Mouse (Mus musculus) right cerebral cortex, postnatal 25 days (tissue): ENCODE data around the gene Ifna15.
A peak's percentile ranks its signal among the peaks of the same experiment; 100 is the strongest.
"Not testable (repeated sequence)": the region's sequence is repeated elsewhere in the genome, so short reads cannot be mapped to it uniquely, and the experiment has no call there.

Source experiments
- DNase-seq: peaks from one replicate; pipeline ENCODE4 v3.0.0; 2022

Gene Ifna15

GRCm38 (mm10) chr4:88558145-88558544 is at the start of gene Ifna15:
Ifna15 (minus strand) TSS chr4:88558245.
- DNase-seq: not testable (repeated sequence)

- DNase-seq: no peak
These were observed 45.2 kb upstream of the Ifna15 start, which contains the start of gene Ifna12 for GRCm38 (mm10) chr4:88603276-88603675. Ifna12 (minus strand) TSS chr4:88603376.

- DNase-seq: no peak
These were observed 34.2 kb upstream of the Ifna15 start, which contains the start of gene Ifna9 for GRCm38 (mm10) chr4:88592285-88592684. Ifna9 (minus strand) TSS chr4:88592385.

GRCm38 (mm10) chr4:88571698-88572097 is 13.7 kb upstream of the Ifna15 start, which contains the start of gene Ifna14:
Ifna14 (minus strand) TSS chr4:88571798.
- DNase-seq: no peak

- no peak for DNase-seq
These were observed 3.7 kb upstream of the Ifna15 start for GRCm38 (mm10) chr4:88561791-88562190.

GRCm38 (mm10) chr4:88550161-88550945 is 7.7 kb downstream of the Ifna15 start:
- DNase-seq: peak; percentile 36

- no peak for DNase-seq
These were observed 10.1 kb downstream of the Ifna15 start for GRCm38 (mm10) chr4:88547986-88548385.

GRCm38 (mm10) chr4:88543649-88544234 is 14.3 kb downstream of the Ifna15 start:
- DNase-seq: no peak

- DNase-seq: no peak
These were observed 20.7 kb downstream of the Ifna15 start for GRCm38 (mm10) chr4:88537328-88537727.

- DNase-seq: no peak
These were observed 21.4 kb downstream of the Ifna15 start for GRCm38 (mm10) chr4:88536640-88537039.

GRCm38 (mm10) chr4:88535742-88536141 is 22.3 kb downstream of the Ifna15 start:
- DNase-seq: no peak

- DNase-seq: no peak
These were observed 23.1 kb downstream of the Ifna15 start for GRCm38 (mm10) chr4:88534903-88535302.

- no peak for DNase-seq
These were observed 24.5 kb downstream of the Ifna15 start for GRCm38 (mm10) chr4:88533499-88533898.

GRCm38 (mm10) chr4:88530892-88531291 is 27.2 kb downstream of the Ifna15 start:
- no peak for DNase-seq

- no peak for DNase-seq
These were observed 27.8 kb downstream of the Ifna15 start for GRCm38 (mm10) chr4:88530271-88530670.

GRCm38 (mm10) chr4:88526379-88527049 is 31.5 kb downstream of the Ifna15 start:
- DNase-seq: no peak

GRCm38 (mm10) chr4:88525393-88525792 is 32.7 kb downstream of the Ifna15 start:
- DNase-seq: no peak

- no peak for DNase-seq
These were observed 34.8 kb downstream of the Ifna15 start for GRCm38 (mm10) chr4:88523241-88523640.

GRCm38 (mm10) chr4:88522674-88523073 is 35.4 kb downstream of the Ifna15 start, which contains the start of gene Ifnb1:
Ifnb1 (minus strand) TSS chr4:88522774.
- no peak for DNase-seq

GRCm38 (mm10) chr4:88517957-88518356 is 40.1 kb downstream of the Ifna15 start:
- DNase-seq: no peak

- DNase-seq: no peak
These were observed 42.3 kb downstream of the Ifna15 start for GRCm38 (mm10) chr4:88515711-88516211.

- no peak for DNase-seq
These were observed 42.8 kb downstream of the Ifna15 start for GRCm38 (mm10) chr4:88515250-88515649.

- DNase-seq: peak; percentile 24
These were observed 43.6 kb downstream of the Ifna15 start for GRCm38 (mm10) chr4:88514403-88514802.
